Mouse (Mus musculus) spleen, adult 2 months (tissue): ENCODE measurements at regions not wholly inside any gene's neighbourhood (a gene's known extent, or its start where the extent isn't known, plus 50 kb on each side); places are given as distances from the start of the nearest gene placed in this dataset.

ENCODE experiments used
- CTCF ChIP-seq: fragments of 200-500 bp; IDR thresholded peaks from 2 replicates; pipeline ENCODE4 v1.5.1; 2011; ENCODE audit warnings: mild to moderate bottlenecking, inconsistent platforms; ENCODE audit not compliant: insufficient read depth, insufficient read length, insufficient replicate concordance; ENCODE audit errors: extremely low read depth
- POLR2A ChIP-seq: fragments of 200-500 bp; IDR thresholded peaks from 2 replicates; pipeline ENCODE4 v1.6.1; 2011; ENCODE audit warnings: low read depth, low read length, inconsistent platforms

DNA sequence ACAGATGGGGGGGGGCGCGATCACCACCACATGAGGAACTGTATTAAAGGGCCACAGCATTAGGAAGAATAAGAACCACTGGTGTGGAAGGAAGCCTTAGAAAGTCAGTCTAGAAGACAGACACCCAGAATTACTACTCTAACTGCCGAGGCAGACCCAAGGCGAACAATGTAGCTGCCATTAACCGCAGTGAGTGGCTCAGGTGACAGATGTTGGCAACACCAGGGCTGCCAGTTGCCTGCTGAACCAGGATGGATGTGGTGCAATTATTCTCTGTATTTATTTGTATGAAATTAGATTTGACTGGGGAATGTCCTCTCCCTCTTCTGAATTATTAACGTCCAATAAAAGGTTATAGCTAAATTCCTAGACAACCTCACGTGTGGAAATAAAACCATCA, 124.7 kb downstream of the 4930564D02Rik start:
- TF ChIP-seq CTCF (no peak), POLR2A (no peak)
